Mouse (Mus musculus) kidney, adult 18-20 months (tissue): Measurements from ENCODE around the gene Kctd14.
"Not testable (repeated sequence)": the region's sequence is repeated elsewhere in the genome, so short reads cannot be mapped to it uniquely, and the experiment has no call there.

Source experiments
- DNase-seq: peaks from one replicate; pipeline ENCODE4 v3.0.0; 2021

Kctd14 gene

DNA sequence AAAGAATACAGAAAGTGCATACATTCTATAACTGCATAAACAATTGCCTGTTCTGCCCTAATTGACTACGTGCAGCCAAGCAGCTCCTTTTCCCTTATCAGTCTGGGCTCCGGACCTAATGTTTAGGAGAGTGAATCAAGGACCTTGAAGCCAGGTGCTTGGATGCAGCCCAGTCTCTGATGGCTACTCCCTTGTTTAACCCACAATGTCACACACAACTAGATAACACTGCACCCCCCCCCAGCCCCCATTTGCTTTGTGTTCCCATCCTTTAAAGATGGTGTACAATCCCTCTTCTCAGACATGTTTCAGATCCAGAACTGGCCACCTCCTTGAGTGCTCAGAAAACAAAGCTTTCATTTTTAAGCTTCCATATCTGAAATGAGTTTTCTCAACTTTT, at the start of gene Kctd14:
Gene Kctd14 (plus strand): TSS at position 301 of the 400 bp plus-strand sequence.
- not testable (repeated sequence) for DNase-seq

DNA sequence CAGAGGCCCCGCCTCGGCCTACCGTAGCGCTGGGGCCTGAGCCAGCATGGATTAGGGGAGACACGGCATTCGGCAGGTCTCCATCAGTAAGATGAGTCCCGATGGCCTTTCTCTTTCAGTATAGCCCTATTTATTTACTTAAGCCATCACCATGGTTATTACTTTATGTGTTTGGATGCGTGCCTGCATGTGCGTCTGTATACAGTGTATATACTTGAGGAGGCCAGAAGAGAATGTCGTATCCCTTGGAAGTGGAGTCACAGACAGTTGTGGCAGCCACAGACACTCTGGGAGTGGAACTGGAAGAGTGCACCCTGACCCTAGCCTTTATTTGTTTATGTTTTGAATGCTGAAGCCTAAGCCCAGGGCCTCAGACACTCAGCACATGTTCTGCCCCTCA, 44.0 kb upstream of the Kctd14 start:
- no peak for DNase-seq

DNA sequence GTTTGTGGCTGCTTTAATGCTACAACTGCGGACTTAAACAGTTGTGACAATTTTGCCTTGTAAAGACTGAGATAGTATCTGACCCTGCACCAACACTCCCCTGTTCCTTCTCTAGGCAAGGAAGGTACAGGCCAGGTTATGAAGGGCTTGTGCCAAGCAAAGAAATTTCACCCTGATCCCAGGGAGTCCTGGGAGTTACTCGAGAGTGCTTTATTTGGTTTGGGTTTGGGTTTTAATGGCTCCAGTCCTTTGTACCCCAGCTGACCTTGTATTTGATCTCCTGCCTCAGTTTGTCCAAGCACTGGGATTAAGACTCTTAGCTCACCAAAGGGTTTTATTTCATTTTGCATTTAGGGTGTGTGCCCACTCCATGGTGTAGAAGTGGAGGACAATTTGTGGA, 40.0 kb upstream of the Kctd14 start:
- DNase-seq = no peak

DNA sequence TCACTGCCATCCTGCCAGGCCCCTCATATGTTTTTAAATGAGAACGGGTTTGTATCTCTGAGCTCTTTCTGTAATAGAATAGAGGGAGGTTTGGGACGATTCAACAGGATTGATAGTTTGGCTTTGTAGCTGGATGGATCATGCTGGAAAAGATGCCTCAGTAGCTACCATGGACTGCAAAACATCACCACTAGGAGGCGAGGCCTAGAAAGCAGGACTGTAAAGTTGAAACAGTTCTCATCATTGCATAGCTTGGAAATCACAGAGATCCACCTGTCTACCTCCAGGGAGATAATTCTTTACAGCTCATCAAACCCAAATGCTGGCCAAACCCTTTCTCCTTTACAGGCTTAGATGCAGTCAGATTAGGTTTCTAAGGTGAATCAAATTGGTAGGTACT, 39.5 kb upstream of the Kctd14 start:
- DNase-seq = no peak

DNA sequence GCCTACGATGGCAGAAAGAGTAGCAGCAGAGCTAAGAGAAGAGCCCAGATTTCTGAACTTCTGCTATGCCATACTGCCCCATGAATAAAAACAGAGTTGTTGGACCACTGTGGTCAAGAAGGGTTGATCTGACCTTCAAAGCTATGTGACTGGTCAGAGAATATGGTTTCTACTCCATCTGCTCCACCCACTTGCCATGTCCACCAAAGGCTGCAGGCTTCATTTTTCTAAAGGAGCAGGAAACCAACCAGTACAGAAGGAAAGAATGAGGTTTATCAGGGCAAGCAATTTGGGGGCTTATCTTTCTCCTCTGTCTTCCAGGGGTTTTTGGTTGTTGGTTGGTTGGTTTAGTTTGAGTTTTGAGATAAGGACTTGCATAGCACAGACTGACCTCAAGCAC, 37.1 kb upstream of the Kctd14 start:
- DNase-seq = no peak

DNA sequence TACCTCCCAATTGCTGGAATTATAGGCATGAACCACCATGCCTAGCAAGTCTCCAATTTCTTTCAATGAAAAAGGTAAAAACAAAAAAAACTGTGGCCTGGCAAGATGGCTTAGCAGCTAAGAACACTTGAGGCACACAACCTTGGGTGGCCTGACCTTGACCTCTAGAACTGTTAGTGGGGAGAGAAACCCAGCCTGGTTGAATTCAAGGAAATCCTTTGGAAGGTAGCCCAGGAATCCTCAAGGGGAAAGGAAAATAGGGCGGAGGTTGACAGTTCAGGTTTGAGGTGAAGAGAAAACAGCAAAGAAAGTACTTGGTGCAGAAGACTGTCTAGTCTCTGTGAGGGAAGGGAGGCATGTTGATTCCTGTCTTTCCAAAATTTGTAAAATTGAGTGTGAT, 36.7 kb upstream of the Kctd14 start:
- peak; percentile 40 for DNase-seq

DNA sequence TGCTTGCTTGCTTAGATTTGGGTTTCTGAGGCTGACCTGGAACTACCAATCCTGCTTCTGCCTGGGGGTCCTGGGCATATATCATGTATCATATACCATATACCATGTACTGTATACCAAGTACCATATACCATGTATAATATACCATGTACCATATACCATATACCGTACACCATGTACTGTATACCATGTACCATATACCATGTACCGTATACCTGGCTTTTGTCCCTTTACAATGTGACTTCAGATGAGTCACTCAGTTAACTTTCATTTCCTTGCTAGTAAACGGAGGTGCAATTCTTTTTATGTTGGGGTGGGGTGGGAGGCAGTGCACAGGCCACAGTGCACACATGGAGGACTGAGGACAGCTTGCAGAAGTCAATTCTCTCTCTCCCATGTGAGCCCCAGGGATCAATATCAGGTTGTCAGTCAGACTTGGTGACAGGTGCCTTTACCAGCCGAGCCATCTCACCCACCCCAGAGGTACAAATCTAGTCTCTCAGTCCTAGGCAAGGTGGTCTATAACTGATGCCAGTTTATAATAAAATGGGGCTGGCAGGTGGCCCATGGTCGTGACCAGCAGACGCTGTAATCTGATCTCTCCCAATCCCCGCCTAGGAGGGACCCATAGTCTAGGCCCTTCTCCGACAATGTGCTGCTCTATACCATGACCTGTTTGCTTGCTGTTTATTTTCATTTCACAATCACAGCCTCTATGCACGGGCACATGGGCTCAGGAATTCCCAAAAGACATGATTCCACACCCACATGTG, 36.0 kb upstream of the Kctd14 start:
- no peak for DNase-seq

DNA sequence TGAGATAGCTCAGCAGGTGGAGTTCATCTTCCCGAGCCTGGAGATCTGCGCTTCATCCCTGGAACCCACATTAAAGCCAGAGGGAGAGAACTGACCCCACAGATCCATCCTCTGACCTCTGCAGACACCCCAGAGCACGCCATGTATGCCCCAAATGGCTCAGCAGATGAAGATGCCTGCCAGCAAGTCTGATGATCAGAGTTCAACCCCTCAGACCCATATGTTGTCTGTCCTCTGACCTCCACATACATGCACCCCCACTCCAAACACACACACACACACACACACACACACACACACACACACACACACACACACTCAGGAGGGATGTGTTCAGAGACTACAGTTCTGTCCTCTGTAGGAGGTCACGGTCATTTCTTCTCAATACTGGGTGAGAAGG, 34.6 kb upstream of the Kctd14 start:
- DNase-seq = no peak

DNA sequence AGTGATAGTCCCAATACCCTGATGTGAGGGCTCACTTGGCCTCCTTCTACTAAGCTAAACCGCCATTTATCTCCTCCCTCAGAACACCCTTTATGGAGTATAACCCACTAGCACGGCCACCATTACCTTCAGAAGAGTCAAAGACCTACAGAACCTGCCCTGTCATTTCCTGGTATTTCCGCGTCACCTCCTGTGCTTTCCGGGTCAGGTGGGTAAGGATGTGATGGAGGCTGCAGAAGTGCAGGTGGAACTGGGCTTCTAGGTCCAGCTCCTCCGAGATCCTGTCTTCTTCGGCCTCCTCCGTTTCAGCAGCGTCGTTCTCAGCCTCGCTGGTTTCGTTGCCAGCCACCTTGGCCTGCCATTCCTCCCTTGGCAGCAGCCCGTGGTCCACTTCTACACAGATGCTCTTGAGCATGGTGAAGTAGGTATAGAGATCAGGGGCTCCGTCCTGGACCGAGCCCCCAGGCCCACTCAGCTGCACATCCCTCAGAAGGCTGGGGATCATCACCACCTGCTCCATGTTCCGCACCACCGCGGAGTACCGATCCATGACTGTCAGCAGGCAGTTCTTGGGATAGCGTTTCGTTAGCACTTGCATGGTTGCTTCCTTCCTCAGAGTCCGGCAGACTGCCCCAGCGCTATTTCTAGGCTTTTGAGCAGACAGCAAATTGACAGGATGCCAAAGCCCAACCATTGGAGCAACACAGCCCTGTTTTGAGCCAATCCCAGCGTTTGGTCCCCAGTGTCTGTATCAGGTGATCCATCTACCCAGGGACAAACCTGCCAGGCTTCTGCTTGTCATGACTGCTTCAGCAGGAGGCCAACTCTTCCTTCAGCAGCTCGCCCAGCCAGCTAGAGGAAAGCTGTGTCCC, 34.0 kb upstream of the Kctd14 start, which contains the start of gene Thrsp:
Gene Thrsp (minus strand): TSS at position 825 of the 872 bp plus-strand sequence.
- DNase-seq = peak; percentile 80

DNA sequence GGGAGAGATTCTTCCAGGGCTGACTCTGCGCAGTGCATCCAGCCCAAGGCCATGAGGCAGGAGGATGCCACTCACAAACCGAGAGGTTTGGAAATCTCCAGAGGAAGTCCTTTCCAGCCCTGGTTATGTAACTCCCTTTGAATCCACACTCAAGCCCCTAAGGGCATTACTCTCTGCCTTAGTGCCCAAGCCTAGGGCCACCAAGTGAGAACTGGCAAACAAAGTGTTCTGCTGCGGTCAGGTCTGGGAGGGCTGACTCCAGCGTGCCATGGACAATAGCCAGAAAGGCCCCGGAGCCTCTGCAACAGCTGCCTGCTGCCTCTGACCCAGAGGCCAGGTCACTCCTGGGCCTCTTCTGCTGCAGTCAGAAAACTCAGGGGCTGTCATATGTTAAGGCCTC, 32.4 kb upstream of the Kctd14 start:
- DNase-seq = peak; percentile 31

DNA sequence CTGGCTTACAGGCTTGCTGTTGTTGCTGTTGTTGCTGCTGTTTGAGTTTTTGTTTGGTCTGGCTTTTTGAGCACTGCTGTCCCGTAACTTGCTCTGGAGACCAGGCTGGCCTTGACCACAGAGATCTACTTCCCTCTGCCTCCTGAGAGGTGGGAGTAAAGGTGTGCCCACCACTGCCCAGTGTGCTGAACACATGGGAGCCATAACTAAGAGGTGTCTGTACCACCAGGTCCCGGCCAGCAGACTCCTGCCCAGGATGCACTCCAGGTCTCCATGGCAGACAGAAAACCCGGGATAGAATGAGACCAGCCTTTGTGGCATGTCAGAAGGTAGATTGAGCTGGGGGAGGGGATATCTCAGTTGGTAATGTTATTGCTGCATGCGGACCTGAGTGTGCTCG, 32.0 kb upstream of the Kctd14 start:
- no peak for DNase-seq

DNA sequence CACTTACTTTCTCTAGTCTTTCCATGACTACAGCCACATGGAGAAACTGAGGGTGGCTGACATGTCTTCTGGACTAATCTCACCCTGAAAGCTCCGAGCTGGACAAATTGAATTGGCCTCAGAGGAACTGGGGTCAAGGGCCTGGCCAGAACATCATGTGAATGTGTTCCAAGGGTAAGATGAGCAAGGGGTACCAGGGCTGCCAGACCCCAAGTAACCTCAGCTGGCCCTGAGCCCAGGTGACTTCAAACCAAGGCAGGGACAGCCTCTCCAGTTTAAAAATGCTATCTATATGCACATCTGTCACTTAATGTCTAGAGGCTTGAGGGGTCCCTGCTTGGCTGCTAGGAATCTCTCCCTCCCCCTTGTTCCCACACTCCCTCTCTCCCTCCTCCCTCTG, 30.7 kb upstream of the Kctd14 start:
- no peak for DNase-seq

DNA sequence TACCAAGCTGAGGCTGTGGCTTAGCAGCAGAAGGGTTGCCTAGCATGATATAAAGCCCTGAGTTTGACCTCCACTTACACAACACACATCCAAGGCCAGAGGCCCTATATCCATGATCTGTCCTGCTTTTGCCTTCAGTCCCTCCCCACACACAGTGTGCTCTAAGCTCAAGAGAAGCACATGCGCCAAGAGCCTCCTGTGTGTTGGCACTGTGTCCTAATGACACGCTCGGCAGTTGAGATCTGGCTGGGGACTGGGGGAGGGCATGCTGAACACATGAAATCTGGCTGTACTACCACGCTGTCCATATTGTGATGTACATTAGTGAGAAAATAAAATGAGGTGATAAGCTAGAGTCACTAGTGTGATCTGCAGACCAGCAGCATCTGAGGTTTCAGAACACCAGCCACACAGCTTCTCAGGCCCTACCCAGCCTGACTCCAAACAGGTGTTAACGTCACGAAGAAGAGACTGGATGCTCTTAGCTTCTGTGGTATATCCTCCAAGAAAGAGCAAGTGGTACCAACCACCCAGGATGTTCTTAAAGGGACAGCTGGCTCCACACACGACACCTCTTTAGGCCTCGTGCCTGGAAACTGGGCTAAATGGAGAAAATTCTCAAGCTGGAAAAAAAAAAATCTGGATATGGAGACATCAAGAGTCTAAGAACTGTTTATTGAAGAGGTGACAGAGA, 30.0 kb upstream of the Kctd14 start:
- no peak for DNase-seq

DNA sequence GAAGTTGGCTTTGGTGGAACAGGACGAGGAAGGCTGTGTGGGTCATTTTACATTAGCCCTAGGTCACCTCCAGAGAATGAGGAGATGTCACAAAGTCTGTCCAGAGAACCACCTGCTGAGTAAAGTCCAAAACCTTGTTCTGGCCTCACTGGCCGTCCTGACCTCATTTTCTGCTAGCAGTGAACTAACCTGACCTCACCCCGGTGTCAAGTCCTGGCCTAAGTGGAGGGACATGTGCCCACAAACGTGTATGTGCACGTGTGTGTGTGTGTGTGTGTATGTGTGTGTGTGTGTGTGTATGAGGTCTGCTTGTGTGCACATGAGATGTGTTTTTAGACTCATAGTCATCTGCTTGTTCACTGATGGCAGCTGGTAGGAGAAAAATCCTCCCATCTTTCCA, 27.4 kb upstream of the Kctd14 start:
- DNase-seq = no peak

DNA sequence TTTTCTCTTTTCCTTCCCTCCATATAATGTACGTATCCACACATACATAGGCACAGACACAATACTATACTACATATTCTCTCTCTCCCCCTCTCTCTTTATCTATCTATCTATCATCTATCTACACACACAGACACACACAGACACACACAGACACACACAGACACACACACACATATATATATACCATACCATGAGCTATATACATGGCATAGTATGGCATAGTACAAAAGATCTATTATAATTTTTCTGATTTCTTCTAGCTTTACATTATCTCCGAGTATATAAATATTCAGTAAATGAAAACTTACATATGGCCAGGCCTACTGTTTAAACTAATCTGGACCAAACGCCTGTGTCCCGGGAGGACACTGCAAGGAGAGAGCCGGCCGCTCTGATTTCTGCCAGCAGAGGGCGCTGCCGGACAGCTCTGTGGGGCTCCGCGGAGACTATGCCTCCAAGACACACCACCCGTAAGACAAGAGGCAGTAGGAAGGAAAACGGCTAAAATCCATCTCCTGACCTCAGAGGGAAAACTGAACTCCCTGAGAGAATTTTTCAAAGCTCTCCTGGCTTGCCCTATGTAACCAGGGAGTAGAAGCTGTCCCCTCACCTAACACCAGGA, 26.4 kb upstream of the Kctd14 start:
- DNase-seq = peak; percentile 91

DNA sequence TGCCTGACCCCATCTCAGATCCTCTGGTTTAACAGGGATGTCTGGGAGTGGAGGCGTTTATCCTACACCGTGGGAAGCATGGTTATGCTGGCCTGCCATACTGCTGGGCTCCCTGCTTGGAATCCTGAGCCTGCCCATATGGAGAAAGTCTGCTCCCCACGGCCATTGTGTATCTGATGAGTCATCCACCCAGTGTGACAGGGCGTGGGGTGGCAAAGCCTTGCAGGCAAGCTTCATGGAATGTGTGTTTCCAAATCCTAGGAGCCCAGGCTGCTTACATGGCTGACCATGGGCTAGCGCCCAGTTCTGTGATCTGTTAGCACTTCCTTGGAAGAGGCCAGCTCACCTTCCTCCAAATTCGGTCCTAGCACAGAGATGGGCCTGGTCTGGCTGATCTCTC, 24.6 kb upstream of the Kctd14 start:
- no peak for DNase-seq

DNA sequence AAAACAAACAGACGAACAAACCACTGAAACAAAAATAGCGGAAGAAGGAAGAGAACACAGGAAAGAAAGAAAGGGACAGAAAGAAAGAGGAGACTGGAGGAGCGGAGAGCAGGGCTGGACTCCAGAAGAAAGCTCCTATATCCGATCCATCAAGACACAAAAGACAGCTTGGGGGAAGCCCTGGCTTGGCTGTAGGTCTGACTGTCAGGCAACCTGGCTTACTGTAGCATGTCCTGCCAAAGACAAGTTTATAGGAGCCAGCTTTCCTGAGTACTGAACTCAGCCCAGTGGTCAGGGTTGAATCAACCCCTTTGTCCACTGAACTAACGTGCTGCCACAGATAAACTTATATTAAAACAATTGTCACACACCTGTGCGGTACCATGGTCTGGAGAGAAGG, 23.8 kb upstream of the Kctd14 start:
- no peak for DNase-seq

DNA sequence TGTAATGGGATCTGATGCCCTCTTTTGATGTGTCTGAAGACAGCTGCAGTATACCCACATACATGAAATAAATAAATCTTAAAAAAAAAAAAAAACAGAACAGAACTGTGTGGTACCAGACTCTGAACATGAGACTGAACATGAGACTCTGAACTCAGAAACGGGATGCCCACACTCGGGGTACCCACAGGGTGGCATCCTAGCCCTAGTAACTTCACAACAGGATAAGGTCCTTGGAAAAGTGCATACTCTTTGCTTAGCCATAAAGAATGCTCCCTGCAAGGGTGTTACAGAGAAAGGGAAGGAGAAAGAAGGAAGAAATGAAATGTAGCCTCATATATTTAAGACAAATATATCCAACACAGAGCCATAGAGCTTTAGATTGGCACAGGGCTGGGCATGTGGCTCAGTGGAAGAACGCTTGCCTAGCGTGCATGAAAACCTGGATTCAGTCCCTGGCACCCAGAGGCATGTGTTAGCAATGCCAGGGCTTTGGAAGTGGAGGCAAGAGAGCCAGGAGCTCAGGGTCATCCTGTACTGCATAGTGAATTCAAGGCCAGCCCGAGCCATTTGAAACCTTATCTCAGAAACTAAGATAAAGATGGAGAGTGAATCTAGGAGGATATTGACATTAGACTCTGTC, 23.2 kb upstream of the Kctd14 start:
- peak; percentile 30 for DNase-seq

DNA sequence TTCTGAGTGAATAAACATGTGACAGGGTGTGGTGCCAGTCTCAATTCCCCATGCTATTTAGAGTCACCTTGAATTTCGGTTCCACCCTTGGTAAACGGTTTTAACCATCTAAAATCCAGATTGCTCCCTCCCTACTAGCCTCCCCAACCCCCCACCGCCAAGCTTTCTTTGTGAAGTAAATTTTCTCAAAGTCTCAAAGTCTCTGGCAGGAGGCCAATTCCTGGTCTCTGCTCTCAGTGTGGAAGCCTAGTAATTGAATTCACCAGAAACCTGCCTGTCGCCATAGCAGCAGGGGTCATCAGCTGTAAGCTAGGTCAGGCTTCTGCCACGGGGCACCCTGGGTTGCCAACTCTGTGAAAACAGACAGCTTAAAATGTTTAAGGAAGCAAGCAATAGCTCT, 21.4 kb upstream of the Kctd14 start:
- DNase-seq = peak; percentile 52

DNA sequence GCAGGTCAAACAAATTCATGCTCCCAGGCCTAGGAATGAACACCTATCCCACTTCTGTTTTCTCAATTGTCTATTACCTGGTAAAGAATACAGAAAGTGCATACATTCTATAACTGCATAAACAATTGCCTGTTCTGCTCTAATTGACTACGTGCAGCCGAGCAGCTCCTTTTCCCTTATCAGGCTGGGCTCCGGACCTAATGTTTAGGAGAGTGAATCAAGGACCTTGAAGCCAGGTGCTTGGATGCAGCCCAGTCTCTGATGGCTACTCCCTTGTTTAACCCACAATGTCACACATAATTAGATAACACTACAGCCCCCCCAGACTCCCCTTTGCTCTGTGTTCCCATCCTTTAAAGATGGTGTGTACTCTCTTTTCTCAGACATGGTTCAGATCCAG, 17.6 kb upstream of the Kctd14 start:
- not testable (repeated sequence) for DNase-seq

DNA sequence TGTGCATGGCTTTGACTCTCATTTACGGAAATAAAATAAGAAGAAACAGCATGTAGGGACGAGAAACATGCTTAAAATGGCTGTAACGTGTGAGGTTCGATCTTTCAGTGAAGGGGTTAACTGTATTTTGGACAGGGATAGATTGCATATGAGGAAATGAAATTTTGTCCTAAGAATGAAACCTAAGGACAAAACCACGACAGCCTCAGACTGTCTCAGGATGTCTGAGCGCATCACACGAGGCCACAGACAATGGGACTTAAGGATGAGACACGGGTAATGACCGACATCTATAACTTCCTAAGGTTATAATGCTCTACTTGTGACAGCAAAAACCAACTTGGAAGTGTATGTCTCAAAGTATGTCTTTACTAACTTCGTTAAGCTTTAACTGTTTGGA, 16.6 kb upstream of the Kctd14 start:
- no peak for DNase-seq

DNA sequence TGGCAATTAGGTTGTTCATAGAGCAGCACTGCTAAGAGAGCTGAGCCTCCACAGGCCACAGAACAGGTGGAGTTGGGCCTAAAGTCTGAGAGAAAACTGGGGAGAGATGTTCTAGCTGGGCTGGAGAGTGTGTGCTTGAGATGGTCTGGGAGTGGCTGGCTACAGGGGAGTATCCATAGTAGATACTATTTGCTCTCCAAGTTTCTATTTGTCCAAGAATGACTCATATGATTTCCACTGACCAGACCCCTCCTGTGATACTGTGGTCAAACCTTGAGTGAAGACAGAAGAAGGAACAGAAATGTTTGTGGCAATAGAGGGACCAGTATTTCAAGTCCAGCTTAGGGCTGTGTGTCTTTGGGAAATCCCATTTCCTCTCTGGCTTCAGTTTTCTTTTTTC, 12.1 kb upstream of the Kctd14 start:
- no peak for DNase-seq
